Mouse (Mus musculus): ENCODE results near the gene Gm8267. TPM values are rescaled to one million over a fixed set of nuclear protein-coding genes. Genes with fewer than 3 reads are reported as not detected.

The Gm8267 gene
- 0.96 TPM for polyA plus RNA-seq (2017; shearing (Covaris generic))

DNA sequence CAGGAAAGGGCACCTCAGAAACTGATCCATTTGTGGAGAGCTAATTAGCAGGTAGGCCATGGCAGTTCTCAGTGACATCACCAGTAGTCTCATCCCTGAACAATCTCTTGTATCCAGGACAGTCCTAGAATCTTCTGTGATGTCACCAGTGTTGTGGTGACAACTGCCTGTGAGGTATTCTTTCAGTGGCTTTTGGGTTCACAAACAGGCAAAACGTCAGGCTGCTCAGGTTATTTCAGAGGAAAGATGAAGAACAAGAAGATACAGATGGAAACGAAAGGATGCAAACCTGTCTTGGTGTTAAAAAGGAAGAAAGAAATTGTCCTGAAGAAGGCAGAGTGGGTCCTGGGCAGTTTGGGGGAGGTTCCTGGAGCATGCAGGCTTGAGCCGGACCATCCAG, at the start of gene Gm8267:
Gene Gm8267, minus strand, starts transcription at position 101 of the 400 bp plus-strand sequence.

DNA sequence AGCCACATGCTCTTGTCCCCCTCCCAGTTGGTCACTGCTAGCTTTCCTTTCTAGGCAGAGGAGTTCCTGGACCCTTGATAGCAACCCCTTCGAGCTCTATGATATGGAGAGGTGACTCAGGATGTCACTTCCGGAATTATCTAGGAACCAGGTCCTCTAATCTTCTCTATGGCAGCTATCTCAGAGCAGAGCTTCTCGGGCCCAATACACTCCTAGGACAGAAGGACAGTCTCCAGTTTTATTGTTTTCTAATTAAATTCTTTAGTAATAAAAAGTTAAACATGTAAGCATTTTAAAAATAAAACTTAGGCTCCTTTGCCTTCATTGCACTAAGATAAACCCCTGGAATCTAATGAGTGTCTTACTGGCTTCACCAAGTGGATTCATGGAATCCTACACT, 43.8 kb downstream of the Gm8267 start, which contains the start of gene Gm8257:
Gene Gm8257, minus strand, starts transcription at position 101 of the 400 bp plus-strand sequence.

Other genes with a start within 250 kb of the Gm8267 start
- gene Gm17093, start 232.1 kb downstream of the Gm8267 start, polyA plus RNA-seq (2017; shearing (Covaris generic)) = not detected
- not detected for gene Gm8247, start 167.2 kb downstream of the Gm8267 start, polyA plus RNA-seq (2017; shearing (Covaris generic))
- not detected for gene Gm5624, start 122.4 kb downstream of the Gm8267 start, polyA plus RNA-seq (2017; shearing (Covaris generic))
- gene Gm8257, start 43.9 kb downstream of the Gm8267 start, polyA plus RNA-seq (2017; shearing (Covaris generic)) = not detected
- gene Ptgdr, start 109.0 kb upstream of the Gm8267 start, polyA plus RNA-seq (2017; shearing (Covaris generic)) = not detected
- gene Ptger2, start 237.9 kb upstream of the Gm8267 start, polyA plus RNA-seq (2017; shearing (Covaris generic)) = 20.9 TPM